In genomic region chr1:61121480-61121879, GRCm38 (mm10) we compare ENCODE assay signal across 11 mouse cellular contexts.
"Had no signal": no experiment of that assay in that cellular context is flagged by ENCODE, and none has a peak within 500 bp of the region (broad histone marks: within the 10 kb centered on the region; RNA-seq: fewer than 3 reads in every experiment).

No protein-coding gene starts in this region.

- ATAC-seq: liver, postnatal 0 days; lung, postnatal 0 days; midbrain, embryonic 13.5 days; midbrain, embryonic 15.5 days had no signal

- DNase-seq: liver, postnatal 0 days; lung, adult 2 months; lung, postnatal 14 days; lung, postnatal 36 days; right cerebral cortex, postnatal 14 days; thymus, adult 2 months; thymus, postnatal 25 days; thymus, postnatal 4 days had no signal
